Mouse (Mus musculus) adrenal gland, adult 18-20 months (tissue): ENCODE measurements at regions not wholly inside any gene's neighbourhood (a gene's known extent, or its start where the extent isn't known, plus 50 kb on each side); places are given as distances from the start of the nearest gene placed in this dataset.

Source experiments
- DNase-seq, 2 experiments: peaks; one replicate each; pipeline ENCODE4 v3.0.0; 2021 to 2022; ENCODE audit warnings: low spot score in 2 of 2

DNA sequence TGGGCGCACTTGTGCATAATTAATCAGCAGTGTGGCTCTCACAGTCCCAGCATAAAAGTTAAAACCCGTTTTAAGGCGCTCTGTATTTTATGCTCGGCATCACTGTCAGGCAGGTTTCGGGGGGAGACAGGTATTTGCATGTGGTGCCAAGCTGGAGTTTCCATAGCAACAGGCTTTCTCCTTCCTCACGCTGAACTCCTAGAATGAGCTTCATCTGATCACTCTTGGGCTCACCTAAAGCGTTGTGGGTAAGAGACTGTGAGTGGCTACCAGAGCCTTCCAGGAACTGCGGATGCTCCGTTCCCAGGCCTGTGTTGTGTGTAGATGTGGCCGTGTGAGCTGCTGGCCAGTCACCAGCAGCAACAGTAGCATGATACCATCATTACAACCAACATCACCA lies 161.5 kb downstream of the Ajap1 start:
- DNase-seq = no peak

DNA sequence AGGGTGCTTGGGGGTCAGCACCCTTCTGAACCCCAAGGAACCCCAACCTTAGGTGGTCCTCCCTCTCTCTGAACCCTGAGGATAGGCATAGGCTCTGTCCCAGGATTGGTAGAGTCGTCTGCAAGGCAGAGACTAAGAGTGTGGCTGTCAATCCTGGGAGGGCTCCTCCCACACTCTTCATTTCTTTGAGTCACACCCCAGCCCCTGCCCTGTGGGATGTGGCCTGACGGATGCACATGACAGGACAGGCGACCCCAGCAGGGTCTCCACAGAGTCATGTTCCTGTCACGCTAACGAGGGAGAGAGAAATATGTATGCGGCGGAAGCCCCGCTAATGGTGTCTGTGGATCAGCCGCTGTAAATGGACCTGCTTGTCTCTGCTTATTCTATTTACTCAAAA lies 162.0 kb downstream of the Ajap1 start:
- DNase-seq = no peak

DNA sequence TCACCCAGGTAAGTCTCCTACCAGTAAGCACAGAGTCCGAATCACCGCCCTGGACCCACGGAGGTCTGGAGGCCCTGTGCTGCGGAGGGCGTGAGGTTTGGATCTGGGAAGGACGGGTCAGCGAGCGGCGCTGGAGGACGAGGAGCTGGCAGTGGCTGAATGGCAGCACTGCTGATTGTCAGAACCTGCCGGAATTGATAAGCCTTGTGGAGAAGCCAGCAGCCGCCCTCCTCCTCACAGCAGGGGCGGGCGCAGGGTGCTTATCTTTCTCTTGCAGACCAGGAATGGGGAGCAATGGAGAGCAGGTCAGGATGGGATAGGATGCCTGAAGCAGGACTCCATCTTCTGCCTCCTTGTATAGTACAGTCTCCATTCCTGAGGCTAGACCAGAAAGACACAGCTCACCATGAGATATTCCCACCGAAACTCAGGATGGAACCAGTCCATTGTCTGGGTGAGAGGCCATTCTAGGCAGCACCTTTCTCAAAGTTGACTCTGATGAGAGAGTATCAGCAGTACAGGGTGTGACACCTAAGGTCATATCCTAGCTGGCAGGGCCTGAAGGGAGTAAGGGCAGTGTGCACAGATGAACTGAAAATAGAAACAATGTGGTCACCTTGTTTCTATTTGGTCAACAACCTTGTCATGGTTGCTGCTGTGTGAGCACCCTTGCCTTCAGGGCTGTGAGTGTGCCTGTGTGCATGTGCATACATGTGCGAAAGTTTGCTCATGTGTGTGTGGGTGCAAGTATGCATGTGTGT lies 165.5 kb downstream of the Ajap1 start:
- DNase-seq = no peak

DNA sequence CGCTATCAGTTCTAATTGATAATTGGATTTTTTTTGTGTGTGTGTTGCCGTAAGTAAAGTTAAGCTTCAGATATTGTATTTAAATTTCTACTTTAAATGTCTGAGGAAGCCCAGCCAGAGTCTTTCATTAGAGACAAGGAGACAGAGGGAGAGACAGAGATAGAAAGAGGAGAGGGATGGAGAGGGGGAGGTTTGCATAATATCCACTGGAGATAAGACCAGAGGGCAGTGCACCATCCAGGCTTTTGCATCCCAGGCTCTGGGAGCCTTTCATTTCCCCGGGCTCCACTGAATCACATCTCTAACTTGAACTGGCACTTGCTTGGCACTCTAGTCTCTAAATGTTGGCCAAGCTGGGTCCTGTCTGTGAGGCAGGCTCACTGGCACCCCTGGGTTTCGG lies 166.1 kb downstream of the Ajap1 start:
- no peak for DNase-seq

DNA sequence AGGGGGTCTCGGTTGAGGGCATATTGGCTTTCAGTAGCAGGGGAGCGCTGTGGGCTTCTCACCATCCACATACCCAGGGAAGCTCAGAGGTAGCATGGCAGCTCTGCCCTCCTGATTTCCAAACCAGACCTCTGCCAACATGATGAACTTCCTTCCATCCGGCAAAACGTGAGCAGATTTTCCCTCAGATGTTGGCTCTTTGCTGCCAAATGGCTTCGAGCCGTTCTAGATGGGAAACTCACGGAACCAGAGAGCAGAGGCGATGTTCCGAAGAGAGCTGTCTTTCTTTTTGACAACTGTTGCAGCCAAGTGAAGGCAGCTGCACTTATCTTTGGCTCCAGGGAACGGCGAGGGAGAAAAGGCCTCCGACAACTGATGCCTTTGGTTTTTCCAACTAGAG lies 168.7 kb downstream of the Ajap1 start:
- DNase-seq = no peak

DNA sequence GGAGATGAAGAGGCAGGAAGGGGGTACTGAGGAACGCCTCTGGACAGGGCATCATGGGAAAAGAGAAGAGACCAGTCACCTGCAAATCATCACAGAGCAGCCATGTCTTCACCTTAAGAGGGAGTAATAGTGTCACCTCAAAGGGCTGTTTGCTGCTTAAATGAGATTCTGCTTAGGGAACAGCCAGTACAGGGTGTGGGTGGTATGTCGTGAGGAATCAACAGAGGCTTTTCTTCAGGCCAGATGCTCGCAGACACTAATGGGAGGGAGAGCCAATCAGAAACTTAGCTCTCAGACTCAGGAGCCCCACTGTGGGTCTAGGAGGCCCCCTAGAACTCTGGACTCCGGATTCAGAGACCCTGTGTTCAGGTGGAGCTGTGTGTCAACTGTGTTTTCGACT lies 171.0 kb downstream of the Ajap1 start:
- DNase-seq = no peak

DNA sequence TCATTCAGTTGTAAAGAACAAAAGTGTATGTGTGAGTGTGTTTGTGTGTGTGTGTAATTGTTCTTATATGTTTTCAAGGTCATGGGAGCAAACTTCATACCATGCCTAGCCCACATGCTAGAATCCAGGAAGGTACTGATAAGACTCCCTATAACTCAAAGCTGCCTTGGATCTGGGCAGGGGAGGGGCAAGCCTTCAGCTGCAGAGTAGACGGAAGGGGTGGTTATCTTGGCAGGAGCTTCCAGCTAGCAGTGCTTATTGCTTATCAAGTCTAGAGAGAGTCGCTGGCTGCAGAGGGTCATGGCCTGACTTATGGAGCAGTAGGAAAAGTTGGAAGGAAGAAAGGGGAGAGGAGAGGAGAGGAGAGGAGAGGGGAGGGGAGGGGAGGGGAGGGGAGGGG lies 172.0 kb downstream of the Ajap1 start:
- DNase-seq = no peak

DNA sequence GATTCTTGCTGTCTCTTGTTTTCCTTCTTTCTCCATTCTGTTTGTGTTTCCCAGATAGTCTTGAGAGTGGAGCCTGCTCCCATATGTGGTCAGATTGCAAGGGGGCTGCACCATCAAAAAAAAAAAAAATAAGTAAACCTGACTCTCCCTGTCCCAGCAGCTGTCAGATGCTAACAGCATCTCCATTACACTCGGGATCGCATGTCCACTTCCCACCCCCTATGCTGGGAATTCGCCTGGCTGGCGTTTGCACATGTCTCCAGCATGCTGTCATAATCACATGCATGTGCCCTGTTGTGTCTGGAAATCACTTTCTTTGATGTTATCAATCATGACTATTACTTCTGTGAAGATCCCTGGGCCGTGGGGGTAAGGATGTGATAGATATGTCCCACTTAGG lies 179.1 kb downstream of the Ajap1 start:
- DNase-seq = no peak

DNA sequence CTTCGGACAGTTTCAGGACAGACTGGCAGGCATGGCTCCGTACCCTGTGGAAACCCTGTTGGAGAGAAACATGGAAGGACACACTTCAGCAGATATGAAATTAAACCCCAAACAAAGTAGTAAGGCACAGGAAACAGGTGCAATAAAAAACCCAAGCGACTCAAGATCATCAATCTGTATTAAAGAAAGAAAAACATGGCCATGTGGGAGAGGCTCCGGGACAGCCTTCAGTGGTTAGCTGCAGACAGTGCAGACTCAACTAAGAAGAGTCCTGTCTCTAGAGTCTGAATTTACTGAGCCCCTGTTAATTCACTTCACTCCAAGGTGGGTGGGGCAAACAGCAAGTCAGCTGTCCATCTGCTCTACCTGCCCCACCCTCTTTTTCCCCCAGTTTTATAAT lies 179.8 kb downstream of the Ajap1 start:
- DNase-seq = no peak

DNA sequence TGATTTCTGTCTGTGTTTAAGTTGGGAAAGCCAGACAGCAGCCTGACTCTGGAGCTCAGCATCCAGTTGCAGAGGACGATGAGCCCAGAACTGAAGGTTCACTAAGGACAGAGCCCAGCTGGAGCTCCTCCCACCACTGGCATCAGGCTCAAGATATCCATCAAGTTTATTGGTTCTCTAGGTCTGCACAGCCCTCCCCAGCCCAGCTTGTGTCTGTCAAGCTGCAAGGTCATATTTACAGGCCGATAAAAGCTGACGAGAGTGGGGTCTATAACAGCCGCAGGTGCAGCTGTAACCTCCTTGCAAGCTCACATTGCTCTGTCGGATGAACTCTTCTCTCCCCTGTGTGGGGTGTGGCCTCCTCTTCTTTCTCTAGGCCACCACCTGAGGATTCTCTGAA lies 184.3 kb downstream of the Ajap1 start:
- DNase-seq = no peak

DNA sequence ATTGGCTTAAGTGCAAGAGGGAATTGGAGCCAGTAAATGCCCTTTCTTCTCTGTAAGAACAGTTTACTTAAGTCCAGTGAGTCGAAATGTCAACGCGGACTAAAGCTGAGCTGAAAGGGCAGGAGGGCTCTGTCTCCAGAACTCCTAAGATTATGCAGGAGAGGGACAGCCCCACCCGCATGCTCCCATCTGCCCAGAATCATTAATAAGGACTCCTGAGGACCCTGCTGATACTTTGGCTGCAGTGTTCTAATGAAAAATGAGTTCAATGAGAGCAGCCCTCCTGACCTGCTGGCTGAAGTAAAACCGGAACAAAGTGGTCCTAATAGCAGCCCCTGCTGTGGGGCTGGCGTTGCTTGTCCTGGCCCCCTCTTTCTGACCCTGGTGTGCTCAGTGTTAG lies 187.8 kb downstream of the Ajap1 start:
- no peak for DNase-seq

DNA sequence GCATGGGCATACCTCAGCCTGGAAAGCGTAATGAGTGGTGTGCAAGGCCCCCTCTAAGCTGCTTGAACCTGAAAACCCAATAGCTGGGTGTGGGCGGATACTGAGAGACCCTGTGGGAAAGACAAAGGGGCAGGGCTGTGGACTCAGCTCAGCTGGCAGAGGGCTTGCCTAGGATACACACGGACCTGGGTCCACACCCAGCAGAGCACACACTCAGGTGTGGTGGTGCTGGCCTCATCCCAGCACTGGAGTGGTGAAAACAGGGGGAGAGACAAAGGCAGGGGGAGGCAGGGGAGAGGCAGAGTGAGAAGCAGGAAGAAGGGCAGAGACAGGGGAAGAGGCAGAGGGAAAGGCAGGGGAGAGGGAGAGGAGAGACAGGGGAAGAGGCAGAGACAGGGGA lies 189.5 kb downstream of the Ajap1 start:
- no peak for DNase-seq

DNA sequence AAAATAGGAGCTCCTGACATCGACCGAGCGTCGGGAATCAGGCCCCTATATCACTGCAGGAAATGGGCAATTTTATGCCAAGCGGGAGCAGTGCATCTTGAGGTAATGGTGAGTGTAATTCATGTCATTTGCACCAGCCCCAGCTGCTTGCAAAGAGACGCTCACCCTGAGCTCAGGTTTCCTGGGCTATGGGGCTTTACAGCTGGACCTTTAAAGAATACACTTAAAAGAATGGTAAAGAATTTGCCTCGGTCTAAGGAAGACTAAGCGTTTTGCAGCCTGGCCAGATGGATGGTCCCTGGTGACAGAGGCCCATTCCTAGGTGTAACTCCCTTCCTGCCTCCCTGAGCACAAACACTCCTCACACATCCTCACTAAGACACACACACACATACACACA lies 194.2 kb downstream of the Ajap1 start:
- no peak for DNase-seq

DNA sequence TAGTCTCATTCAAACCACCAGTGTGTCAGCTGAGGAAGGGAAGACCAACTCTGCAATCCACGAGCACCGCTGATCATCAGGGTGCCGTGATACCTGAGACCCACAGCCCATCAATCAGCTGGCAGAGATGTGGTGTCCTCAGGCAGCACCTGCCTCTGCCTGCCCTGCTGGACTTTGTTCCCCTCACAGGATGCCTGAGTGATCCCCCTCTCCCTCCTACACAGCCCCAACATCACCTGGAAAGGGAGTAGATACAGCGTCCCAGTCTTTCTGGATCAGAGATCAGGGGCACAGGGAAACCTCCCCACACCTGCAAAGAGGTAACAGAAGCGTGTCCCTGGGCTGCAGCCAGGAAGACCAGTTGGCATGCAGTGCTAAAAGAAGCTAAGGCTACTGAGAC lies 198.4 kb downstream of the Ajap1 start:
- DNase-seq = no peak

DNA sequence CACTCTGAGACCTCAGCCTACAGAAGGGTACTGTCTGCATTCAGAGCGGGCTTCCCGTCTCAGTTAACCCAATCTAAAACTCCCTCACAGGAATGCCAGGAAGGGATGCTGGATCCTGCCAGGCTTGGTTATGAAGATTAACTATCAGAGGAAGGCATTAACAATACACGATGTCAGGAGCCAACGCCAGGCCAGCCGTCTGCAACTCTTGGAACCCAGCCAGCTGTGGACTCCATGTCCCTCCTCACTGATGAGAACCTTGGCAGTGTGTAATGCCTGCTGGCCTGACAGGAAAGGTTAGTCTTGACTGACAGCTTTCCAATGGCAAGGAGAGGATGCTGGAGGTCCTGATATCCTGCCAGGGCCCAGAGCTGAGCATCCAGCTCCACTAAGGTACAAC lies 206.0 kb downstream of the Ajap1 start:
- DNase-seq = no peak

DNA sequence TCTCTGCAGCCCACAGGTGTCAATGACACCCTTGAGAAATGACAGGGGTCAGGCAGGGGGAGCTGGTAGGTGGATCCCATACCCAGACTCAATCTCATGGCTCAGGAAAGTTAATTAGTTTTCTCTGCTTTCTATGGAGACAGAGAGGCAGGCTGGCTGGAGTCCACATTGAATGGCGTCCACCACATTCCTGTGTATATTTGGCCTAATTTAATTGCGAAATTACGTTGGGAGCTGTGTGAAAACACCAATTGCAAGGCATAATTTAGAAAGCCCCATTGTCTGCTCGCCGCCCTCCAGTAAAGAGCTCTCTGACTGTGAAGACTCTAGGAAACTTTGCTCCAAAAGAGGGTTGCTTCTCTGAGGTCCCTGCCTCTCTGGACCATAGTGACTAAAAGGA lies 211.2 kb downstream of the Ajap1 start:
- DNase-seq = no peak

DNA sequence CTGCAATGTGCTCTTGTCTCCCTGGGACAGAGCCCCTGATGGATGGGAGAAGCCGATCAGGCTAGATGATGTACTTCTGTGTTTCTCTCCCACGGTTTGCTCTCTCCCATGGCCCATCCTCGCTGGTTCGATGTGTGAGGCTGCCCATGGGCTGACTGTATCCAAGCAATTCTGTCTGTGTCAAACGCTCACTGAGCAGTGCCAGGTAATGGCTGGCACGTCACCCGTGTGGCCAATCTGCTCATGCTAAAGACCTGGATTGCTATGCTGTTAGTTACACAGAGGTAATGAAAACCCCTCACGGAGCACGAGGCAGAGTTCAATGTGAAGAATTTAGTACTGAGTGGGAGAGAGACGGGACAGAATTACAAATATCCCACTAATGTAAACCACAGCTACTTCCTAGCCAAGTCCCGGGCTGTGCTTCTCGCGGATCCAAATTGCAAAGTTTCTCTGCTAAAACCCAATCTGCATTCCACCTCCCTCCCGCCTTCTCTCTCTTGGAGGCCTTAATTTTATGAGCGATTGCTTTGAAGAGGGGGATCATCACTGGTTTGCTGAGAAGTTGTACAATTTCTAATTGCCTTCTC lies 219.3 kb downstream of the Ajap1 start:
- no peak for DNase-seq

DNA sequence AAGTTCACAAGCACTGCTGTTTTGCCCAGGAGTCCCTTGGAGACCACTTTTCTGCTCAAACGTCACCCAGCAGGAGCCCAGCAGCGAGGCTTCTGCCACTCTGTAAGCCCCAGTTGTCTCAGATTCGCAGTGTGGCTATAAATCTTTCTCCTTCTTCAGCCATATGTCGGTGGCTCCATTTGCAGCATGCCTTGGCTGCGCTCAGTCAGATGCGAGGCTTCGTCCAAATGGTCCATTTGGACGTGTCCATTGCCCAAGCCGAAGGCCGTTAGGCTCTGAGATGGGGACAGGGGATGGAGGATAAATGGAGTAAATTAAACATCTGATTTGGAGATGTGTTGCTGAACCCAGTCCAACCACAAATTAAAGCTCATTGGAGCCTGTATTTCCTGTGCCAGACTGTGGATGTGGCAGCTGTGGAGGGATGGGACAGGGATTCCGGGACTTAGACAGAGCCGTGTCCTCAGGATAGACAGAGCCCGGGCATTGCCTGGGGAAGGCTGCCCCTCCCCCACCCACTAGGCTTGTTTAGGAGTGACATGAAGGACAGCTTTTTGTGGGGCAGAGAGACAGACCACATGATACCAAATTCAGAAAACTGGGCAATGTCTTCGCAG lies 221.6 kb downstream of the Ajap1 start:
- DNase-seq = no peak

DNA sequence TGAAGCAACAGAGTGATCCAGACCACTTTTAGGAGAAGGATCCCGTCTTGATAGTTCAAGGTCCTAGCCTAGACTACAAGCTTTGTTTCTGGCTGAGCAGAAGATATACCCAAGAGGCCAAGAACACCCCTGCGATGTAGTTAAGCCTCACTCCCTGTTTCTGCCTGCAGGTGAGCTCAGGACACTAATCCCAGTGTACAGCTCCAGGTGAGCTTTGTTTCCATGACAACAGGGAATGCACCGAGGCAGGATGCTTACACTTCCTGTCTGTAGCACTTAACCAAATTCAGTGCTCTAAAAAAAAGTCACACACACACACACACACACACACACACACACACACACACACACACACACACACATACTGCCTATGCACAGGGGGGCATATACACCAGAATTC lies 230.7 kb downstream of the Ajap1 start:
- no peak for DNase-seq

DNA sequence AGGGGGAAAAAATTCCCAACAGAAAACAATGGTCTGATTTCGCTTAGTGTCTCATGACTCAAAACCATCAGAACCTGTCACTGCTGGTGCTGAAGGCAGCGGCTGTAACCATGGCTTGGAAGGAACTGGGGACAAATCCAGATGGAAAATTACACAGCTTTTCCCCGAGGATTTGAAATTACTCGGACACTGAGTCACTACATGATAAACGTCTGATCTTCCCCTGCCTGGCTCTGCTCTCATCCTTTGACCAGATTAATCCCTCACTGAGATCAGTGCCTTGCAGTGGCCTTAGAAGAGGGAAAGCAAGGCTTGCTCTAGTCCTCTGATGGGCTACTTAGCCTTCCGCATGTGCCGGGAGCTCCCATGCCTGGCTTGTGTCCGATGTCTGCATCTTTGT lies 231.3 kb downstream of the Ajap1 start:
- no peak for DNase-seq

DNA sequence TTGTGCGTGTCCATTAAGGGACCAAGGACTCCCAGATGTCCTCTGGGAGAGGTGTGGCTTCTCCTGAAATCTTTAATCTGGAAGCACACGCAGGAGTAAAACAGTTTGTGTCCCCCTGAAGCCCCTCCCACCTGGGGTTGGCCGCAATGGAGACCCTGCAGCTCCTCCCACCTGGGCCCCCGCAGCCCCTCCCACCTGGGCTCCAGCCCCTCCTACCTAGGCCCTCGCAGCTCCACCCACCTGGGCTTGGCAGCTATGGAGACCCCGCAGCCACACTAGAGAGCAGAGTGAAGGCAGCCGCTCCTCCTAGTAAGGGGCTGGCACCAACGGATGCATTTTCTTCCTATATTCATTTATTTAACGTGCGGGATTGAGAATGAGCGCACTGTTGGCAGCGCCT lies 245.9 kb downstream of the Ajap1 start:
- DNase-seq = no peak

DNA sequence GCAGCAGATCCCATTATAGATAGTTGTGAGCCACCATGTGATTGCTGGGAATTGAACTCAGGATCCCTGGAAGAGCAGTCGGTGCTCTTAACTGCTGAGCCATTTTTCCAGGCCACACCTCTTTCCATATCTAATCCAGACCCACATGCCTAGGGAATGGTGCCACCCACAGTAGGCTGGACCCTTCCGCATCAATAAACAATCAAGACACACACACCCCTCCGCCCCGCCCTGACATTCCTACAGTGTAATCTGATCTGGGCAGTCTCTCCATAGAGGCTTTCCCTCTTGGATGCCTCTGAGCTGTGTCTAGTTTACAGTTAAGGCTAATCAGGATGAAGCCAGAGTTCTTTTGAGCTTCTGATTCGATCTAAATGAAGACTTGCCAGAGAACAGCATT lies 248.8 kb downstream of the Ajap1 start:
- DNase-seq = no peak

DNA sequence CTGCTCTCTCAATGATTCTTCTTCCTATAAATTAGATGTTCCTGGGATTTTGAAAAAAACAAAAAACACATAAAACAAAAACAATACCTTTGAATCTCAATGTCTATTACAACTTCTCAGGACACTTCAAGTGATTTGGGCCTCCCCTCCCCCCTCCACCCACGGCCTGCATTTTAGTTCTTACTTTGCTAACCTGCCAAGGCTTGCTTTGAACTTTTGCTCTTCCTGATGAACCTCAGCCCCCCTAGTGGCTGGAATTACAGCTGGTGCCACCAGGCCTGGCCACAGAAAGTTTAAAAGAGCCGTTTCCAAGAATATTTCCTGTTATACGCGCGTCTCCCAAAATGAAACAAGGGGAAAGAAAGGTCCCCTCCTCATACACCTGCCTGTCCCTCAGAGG lies 253.4 kb downstream of the Ajap1 start:
- no peak for DNase-seq
